Mouse (Mus musculus): Measurements from ENCODE around the gene Pgm2. TPM values are rescaled to one million over a fixed set of nuclear protein-coding genes. Genes with fewer than 3 reads are reported as not detected.

The Pgm2 gene
- polyA plus RNA-seq (2014; fragmentation: Nextera tagmentation; extraction: Ambion mirVana): 33.2 and 34.4 TPM in 2 replicates

DNA sequence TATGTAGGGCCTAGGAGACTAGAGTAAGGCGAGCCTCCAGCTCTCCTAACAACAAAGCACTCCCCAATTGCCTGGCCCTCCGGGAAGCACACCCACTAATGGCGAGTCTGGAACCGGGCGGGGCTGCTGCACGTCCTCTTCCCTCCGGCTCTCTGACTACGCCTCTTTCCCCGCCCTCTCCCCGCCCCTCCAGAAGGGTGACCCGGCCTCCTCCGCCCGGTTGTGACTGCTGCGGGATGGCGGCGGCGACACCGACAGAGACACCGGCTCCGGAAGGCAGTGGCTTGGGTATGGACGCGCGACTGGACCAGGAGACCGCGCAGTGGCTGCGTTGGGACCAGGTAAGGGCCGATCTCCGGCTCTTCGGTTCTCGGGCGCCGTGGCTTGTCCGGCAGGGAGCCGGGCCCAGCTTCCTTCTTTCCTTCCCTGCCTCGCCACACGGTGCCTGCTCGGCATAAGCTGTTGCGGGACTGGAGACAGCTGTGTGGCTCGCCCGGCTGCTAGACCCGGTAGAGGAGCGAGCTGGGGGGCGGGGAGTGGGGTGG, at the start of gene Pgm2:
TSS of gene Pgm2 (plus strand) at position 203 of the 545 bp plus-strand sequence.
- no peaks in the 10 kb centered on the region for H3K9me3 ChIP-seq (ENCODE audit: control insufficient read depth, low read depth, low read length)
- peak within 1 kb of the TSS; percentile 78 for H3K4me3 ChIP-seq (ENCODE audit: low read depth, low read length)
- no peaks in the 10 kb centered on the region for H3K36me3 ChIP-seq (ENCODE audit: control insufficient read depth, insufficient read depth, low read length)
- H3K27me3 ChIP-seq (ENCODE audit: control insufficient read depth, insufficient read depth, low read length): no peaks in the 10 kb centered on the region
- peak within 1 kb of the TSS; percentile 84 for H3K4me2 ChIP-seq (replicated peaks; ENCODE audit: low read depth, low read length)
- peak within 1 kb of the TSS; percentile 58 for H3K9ac ChIP-seq (replicated peaks; ENCODE audit: low read depth, low read length)
- ATAC-seq (ENCODE audit: insufficient number of reproducible peaks, insufficient read depth, low FRiP score, low read depth): peak; percentile 94
- under 1% methylated on average over 34 of the region's 43 CpGs for WGBS
- H3K27ac ChIP-seq (ENCODE audit: low read length): peak within 1 kb of the TSS; percentile 64
- H3K4me1 ChIP-seq (ENCODE audit: control insufficient read depth, insufficient read depth, low read length): peaks cover 7% of the 10 kb centered on the region; the same call in 1 of the 2 replicates

DNA sequence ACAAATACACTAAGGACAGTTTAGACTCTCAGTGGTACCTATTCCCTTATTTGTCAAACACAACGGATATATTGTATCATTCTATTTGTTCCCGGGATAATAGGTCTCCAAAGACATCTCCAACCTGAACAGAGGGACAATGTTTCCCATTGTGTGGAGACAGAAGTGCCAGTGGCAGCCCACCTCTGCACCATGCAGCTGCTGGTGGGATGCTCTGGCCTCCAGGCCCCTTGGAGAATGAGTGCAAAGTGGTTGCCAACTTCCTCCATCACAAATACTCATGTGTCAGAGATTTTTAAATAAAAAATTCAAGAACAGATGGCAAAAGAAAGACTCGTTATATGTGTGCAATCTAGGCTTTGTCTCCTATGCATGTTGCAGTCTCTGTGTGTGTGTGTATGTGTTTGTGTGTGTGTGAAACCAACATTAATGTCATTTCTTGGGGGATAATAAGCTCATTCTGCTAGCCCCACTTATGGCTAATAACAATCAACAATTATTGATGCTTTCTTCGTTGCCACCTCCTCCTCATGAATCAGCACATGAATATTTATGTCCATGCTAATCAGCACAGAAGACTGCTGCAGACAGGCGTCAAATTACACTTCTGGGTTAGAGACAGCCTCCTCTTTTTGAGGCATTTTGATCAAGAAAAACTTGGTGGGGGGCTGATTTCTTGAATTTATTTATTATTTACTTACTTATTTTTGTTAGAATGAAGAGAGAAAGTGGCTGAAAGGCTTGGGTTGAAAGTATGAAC, 48.9 kb upstream of the Pgm2 start:
- Histone ChIP-seq H3K27ac (ENCODE audit: low read length) (no peak overlapping the region), H3K9me3 (ENCODE audit: control insufficient read depth, low read depth, low read length) (no peaks in the 10 kb centered on the region), H3K36me3 (ENCODE audit: control insufficient read depth, insufficient read depth, low read length) (no peaks in the 10 kb centered on the region), H3K4me1 (ENCODE audit: control insufficient read depth, insufficient read depth, low read length) (no peaks in the 10 kb centered on the region), H3K4me3 (ENCODE audit: low read depth, low read length) (no peak overlapping the region), H3K9ac (replicated peaks; ENCODE audit: low read depth, low read length) (no peak overlapping the region), H3K27me3 (ENCODE audit: control insufficient read depth, insufficient read depth, low read length) (no peaks in the 10 kb centered on the region), H3K4me2 (replicated peaks; ENCODE audit: low read depth, low read length) (no peak overlapping the region)
- WGBS: 69% methylated on average over 5 of the region's 5 CpGs
- no peak for ATAC-seq (ENCODE audit: insufficient number of reproducible peaks, insufficient read depth, low FRiP score, low read depth)

DNA sequence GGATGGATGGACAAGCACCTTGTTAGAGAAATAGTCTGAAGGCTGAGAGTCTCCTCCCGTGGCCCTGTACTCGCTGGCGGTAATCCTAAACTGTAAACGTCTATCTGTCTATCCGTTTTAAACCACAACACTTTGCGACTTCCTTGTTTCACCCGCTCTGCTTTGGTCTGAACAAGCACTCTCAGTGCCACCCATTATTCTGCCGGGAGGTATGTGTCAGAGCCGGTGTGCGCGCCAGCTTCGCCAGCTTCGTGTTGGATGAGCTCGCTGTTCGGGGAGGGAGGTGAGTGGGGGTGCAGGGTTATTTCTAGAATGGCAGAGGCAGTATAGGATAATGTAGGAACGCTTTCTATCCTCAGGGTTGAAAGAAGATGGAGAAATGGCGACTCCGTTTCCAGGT, 48.0 kb upstream of the Pgm2 start:
- Histone ChIP-seq H3K9ac (replicated peaks; ENCODE audit: low read depth, low read length) (no peak overlapping the region), H3K4me3 (ENCODE audit: low read depth, low read length) (no peak overlapping the region), H3K4me2 (replicated peaks; ENCODE audit: low read depth, low read length) (no peak overlapping the region), H3K9me3 (ENCODE audit: control insufficient read depth, low read depth, low read length) (no peaks in the 10 kb centered on the region), H3K27me3 (ENCODE audit: control insufficient read depth, insufficient read depth, low read length) (no peaks in the 10 kb centered on the region), H3K4me1 (ENCODE audit: control insufficient read depth, insufficient read depth, low read length) (no peaks in the 10 kb centered on the region), H3K27ac (ENCODE audit: low read length) (no peak overlapping the region), H3K36me3 (ENCODE audit: control insufficient read depth, insufficient read depth, low read length) (no peaks in the 10 kb centered on the region)
- no peak for ATAC-seq (ENCODE audit: insufficient number of reproducible peaks, insufficient read depth, low FRiP score, low read depth)
- WGBS: 81% methylated on average over 18 of the region's 18 CpGs

DNA sequence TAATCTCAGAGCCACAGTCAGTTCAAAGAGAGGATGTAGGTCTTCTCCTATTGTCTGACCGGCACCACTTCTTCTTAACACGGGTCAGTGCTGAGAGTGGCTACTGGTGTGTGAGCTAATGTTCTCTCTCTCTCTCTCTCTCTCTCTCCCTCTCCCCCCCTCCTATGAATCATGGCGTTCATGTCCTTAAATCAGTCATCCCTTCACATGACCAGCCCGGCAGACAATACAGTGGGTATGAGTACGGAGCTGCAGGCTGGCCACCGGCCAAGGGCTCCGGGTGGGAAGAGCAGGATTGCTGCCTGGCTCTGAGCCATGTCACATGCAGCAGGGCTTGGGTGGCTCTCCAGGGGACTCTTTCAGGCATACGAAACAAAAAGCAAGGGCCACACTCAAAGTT, 47.2 kb upstream of the Pgm2 start:
- H3K27ac ChIP-seq (ENCODE audit: low read length): no peak overlapping the region
- WGBS: 47% methylated on average over 8 of the region's 8 CpGs
- ATAC-seq (ENCODE audit: insufficient number of reproducible peaks, insufficient read depth, low FRiP score, low read depth): peak; percentile 33; the same call in 1 of the 2 replicates
- no peak overlapping the region for H3K4me2 ChIP-seq (replicated peaks; ENCODE audit: low read depth, low read length)
- no peaks in the 10 kb centered on the region for H3K36me3 ChIP-seq (ENCODE audit: control insufficient read depth, insufficient read depth, low read length)
- H3K27me3 ChIP-seq (ENCODE audit: control insufficient read depth, insufficient read depth, low read length): no peaks in the 10 kb centered on the region
- no peak overlapping the region for H3K9ac ChIP-seq (replicated peaks; ENCODE audit: low read depth, low read length)
- no peaks in the 10 kb centered on the region for H3K4me1 ChIP-seq (ENCODE audit: control insufficient read depth, insufficient read depth, low read length)
- H3K4me3 ChIP-seq (ENCODE audit: low read depth, low read length): no peak overlapping the region
- no peaks in the 10 kb centered on the region for H3K9me3 ChIP-seq (ENCODE audit: control insufficient read depth, low read depth, low read length)

DNA sequence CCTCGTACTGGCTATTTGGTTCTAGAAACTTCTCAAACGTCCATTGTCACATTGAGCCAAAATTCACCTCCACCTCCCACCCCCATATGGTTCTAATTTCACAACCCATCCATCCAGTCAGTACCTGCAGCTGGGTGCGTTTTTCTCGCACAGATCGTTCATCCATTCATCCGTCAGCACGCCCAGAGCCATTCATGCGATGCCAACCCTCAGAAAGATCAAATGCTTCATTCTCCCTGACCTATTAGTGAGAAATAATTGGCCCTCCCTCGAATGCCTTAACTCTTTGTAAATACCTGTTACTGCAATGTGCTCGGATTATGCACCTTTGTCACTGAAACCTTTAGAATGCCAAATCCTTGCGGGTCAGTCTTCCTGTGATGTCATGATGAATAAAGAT, 45.8 kb upstream of the Pgm2 start:
- Histone ChIP-seq H3K9ac (replicated peaks; ENCODE audit: low read depth, low read length) (no peak overlapping the region), H3K9me3 (ENCODE audit: control insufficient read depth, low read depth, low read length) (no peaks in the 10 kb centered on the region), H3K27ac (ENCODE audit: low read length) (no peak overlapping the region), H3K27me3 (ENCODE audit: control insufficient read depth, insufficient read depth, low read length) (no peaks in the 10 kb centered on the region), H3K4me1 (ENCODE audit: control insufficient read depth, insufficient read depth, low read length) (no peaks in the 10 kb centered on the region), H3K4me3 (ENCODE audit: low read depth, low read length) (no peak overlapping the region), H3K36me3 (ENCODE audit: control insufficient read depth, insufficient read depth, low read length) (no peaks in the 10 kb centered on the region), H3K4me2 (replicated peaks; ENCODE audit: low read depth, low read length) (no peak overlapping the region)
- WGBS: 63% methylated on average over 11 of the region's 11 CpGs
- ATAC-seq (ENCODE audit: insufficient number of reproducible peaks, insufficient read depth, low FRiP score, low read depth): no peak

DNA sequence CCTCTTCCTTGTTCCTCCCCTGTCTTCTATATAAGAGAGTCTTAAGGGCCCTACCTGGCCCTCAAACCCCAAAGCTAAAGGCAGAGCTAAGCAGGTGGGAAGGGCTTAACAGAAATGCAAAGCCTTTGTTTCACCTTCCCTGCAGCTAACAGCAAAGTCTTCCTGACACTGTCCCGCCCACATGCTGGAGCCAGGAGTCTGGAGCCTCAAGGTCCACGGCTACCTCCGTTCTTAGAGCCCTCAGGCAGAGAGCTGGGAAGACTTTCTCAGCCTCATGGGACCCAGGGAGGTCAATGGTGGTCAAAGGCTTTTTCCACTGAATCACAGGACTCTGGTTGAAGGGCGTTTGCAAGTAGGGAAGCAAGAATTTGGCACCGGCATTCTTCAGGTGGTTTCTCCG, 44.8 kb upstream of the Pgm2 start:
- Histone ChIP-seq H3K36me3 (ENCODE audit: control insufficient read depth, insufficient read depth, low read length) (no peaks in the 10 kb centered on the region), H3K4me3 (ENCODE audit: low read depth, low read length) (no peak overlapping the region), H3K9me3 (ENCODE audit: control insufficient read depth, low read depth, low read length) (no peaks in the 10 kb centered on the region), H3K27me3 (ENCODE audit: control insufficient read depth, insufficient read depth, low read length) (no peaks in the 10 kb centered on the region), H3K4me2 (replicated peaks; ENCODE audit: low read depth, low read length) (no peak overlapping the region), H3K9ac (replicated peaks; ENCODE audit: low read depth, low read length) (no peak overlapping the region), H3K27ac (ENCODE audit: low read length) (no peak overlapping the region), H3K4me1 (ENCODE audit: control insufficient read depth, insufficient read depth, low read length) (no peaks in the 10 kb centered on the region)
- WGBS: 54% methylated on average over 6 of the region's 6 CpGs
- ATAC-seq (ENCODE audit: insufficient number of reproducible peaks, insufficient read depth, low FRiP score, low read depth): no peak

DNA sequence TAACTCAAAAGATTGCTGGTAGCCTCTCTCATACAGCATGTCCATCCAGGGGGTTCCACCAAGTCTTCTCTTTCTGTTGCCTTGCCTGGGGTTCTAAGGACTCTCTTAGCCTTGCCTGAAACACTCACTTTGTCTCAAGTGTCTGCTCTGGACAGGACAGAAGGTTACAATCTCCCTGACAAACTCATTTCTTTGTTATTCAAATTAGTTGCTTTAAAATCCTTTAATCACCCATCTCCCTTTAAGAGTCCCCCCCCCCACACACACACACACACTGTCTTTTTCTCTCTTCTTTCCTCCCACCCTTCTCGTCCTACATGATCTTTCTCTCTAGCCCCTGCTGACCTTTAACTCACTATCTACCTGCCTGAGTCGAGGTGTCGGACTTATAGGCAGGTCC, 44.1 kb upstream of the Pgm2 start:
- Histone ChIP-seq H3K4me1 (ENCODE audit: control insufficient read depth, insufficient read depth, low read length) (no peaks in the 10 kb centered on the region), H3K27ac (ENCODE audit: low read length) (no peak overlapping the region), H3K27me3 (ENCODE audit: control insufficient read depth, insufficient read depth, low read length) (no peaks in the 10 kb centered on the region), H3K4me3 (ENCODE audit: low read depth, low read length) (no peak overlapping the region), H3K9me3 (ENCODE audit: control insufficient read depth, low read depth, low read length) (no peaks in the 10 kb centered on the region), H3K4me2 (replicated peaks; ENCODE audit: low read depth, low read length) (no peak overlapping the region), H3K36me3 (ENCODE audit: control insufficient read depth, insufficient read depth, low read length) (no peaks in the 10 kb centered on the region), H3K9ac (replicated peaks; ENCODE audit: low read depth, low read length) (no peak overlapping the region)
- WGBS: 69% methylated on average over 3 of the region's 3 CpGs
- ATAC-seq (ENCODE audit: insufficient number of reproducible peaks, insufficient read depth, low FRiP score, low read depth): no peak

DNA sequence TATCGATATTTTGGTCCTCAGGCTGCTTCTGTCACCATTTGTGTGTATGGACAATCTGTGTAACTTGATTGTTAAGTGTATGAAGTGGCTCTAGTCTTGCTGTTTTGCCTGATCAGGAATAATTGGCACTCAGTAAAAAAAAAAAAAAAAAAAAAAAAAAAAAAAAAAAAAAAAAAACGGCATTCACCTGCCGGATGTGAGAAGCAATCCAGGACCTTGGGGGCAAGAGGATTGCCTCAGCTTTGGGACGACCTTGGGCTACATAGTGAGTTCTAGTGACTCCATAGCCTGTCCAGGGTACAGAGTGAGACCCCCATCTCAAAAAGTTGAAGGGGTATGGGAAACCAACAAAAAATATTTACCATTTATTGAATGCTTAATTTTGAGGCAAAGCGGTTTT, 43.5 kb upstream of the Pgm2 start:
- no peak for ATAC-seq (ENCODE audit: insufficient number of reproducible peaks, insufficient read depth, low FRiP score, low read depth)
- Histone ChIP-seq H3K4me1 (ENCODE audit: control insufficient read depth, insufficient read depth, low read length) (no peaks in the 10 kb centered on the region), H3K9ac (replicated peaks; ENCODE audit: low read depth, low read length) (no peak overlapping the region), H3K27me3 (ENCODE audit: control insufficient read depth, insufficient read depth, low read length) (no peaks in the 10 kb centered on the region), H3K9me3 (ENCODE audit: control insufficient read depth, low read depth, low read length) (no peaks in the 10 kb centered on the region), H3K27ac (ENCODE audit: low read length) (no peak overlapping the region), H3K36me3 (ENCODE audit: control insufficient read depth, insufficient read depth, low read length) (no peaks in the 10 kb centered on the region), H3K4me3 (ENCODE audit: low read depth, low read length) (no peak overlapping the region), H3K4me2 (replicated peaks; ENCODE audit: low read depth, low read length) (no peak overlapping the region)
- WGBS: 87% methylated on average over 5 of the region's 5 CpGs
